Mouse (Mus musculus): Measurements from ENCODE around the gene Map7.

DNA sequence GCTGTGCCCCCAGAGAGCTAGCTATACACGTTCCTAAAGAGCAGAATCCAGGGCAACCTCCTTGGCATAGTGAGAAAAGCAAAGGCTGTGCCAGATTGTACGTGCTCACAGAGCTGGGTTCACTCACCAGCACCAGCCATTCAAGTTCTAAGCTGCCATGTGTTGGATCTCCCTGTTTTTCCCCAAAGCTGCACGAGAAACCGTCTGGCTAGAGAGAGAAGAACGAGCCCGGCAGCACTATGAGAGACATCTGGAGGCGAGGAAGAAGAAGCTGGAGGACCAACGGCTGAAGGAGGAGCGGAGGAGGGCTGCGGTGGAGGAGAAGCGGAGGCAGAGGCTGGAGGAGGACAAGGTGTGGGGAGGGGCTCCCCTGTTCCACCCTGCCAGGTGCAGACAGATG lies 96.8 kb downstream of the Map7 start:
- no peak for TF ChIP-seq ZC3H11A (IDR thresholded peaks at IDR 0.05; ENCODE audit: borderline replicate concordance, low read depth, low read length)
- no peak for TF ChIP-seq MAFK (IDR thresholded peaks at IDR 0.05; ENCODE audit: insufficient read depth, low read depth, low read length)

Measured in ES-E14 (cell line).